Mouse (Mus musculus): ENCODE data around the gene Dlgap3. TPM values are rescaled to one million over a fixed set of nuclear protein-coding genes. Genes with fewer than 3 reads are reported as not detected.

Gene Dlgap3
- polyA plus RNA-seq, 1 experiment from 2014 or later = not detected

GRCm38 (mm10) chr4:127243953-127244352 is 74.9 kb downstream of the Dlgap3 start:
- WGBS (ENCODE audit: missing documents) = 1% methylated on average over 26 of the region's 26 CpGs
- H3K36me3 ChIP-seq (ENCODE audit: inconsistent target) = peaks cover 15% of the 10 kb centered on the region
- peak overlapping the region; percentile 42 for H3K27ac ChIP-seq
- peak overlapping the region; percentile 93 for H3K4me3 ChIP-seq (ENCODE audit: inconsistent target)
- H3K79me2 ChIP-seq (ENCODE audit: inconsistent target) = peaks cover 30% of the 10 kb centered on the region

GRCm38 (mm10) chr4:127249701-127250349 is 80.8 kb downstream of the Dlgap3 start:
- Histone ChIP-seq H3K27ac (no peak overlapping the region), H3K79me2 (ENCODE audit: inconsistent target) (peaks cover 20% of the 10 kb centered on the region; the same call in 1 of the 2 replicates), H3K4me3 (ENCODE audit: inconsistent target) (no peak overlapping the region), H3K36me3 (ENCODE audit: inconsistent target) (peaks cover 15% of the 10 kb centered on the region)
- whole genome bisulfite sequencing (ENCODE audit: missing documents) = 0% methylated on average over 5 of the region's 5 CpGs

- Histone ChIP-seq H3K36me3 (ENCODE audit: inconsistent target) (peaks cover 13% of the 10 kb centered on the region), H3K79me2 (ENCODE audit: inconsistent target) (no peaks in the 10 kb centered on the region), H3K27ac (no peak overlapping the region), H3K4me3 (ENCODE audit: inconsistent target) (no peak overlapping the region)
- WGBS (ENCODE audit: missing documents) = 35% methylated on average over 22 of the region's 22 CpGs
Measured at GRCm38 (mm10) chr4:127251963-127252585, 83.1 kb downstream of the Dlgap3 start.

- H3K27ac ChIP-seq = no peak overlapping the region
- H3K4me3 ChIP-seq (ENCODE audit: inconsistent target) = no peak overlapping the region
- H3K79me2 ChIP-seq (ENCODE audit: inconsistent target) = no peaks in the 10 kb centered on the region
- no peaks in the 10 kb centered on the region for H3K36me3 ChIP-seq (ENCODE audit: inconsistent target)
- WGBS (ENCODE audit: missing documents) = 16% methylated on average over 5 of the region's 5 CpGs
Measured at GRCm38 (mm10) chr4:127256739-127257138, 87.7 kb downstream of the Dlgap3 start.

GRCm38 (mm10) chr4:127258186-127258897 is 89.3 kb downstream of the Dlgap3 start:
- 66% methylated on average over 12 of the region's 12 CpGs for WGBS (ENCODE audit: missing documents)
- Histone ChIP-seq H3K36me3 (ENCODE audit: inconsistent target) (no peaks in the 10 kb centered on the region), H3K79me2 (ENCODE audit: inconsistent target) (no peaks in the 10 kb centered on the region), H3K4me3 (ENCODE audit: inconsistent target) (no peak overlapping the region), H3K27ac (no peak overlapping the region)

GRCm38 (mm10) chr4:127261601-127262000 is 92.6 kb downstream of the Dlgap3 start:
- Histone ChIP-seq H3K79me2 (ENCODE audit: inconsistent target) (no peaks in the 10 kb centered on the region), H3K4me3 (ENCODE audit: inconsistent target) (no peak overlapping the region), H3K27ac (no peak overlapping the region), H3K36me3 (ENCODE audit: inconsistent target) (no peaks in the 10 kb centered on the region)
- 94% methylated on average over 14 of the region's 14 CpGs for WGBS (ENCODE audit: missing documents)

- 53% methylated on average over 19 of the region's 19 CpGs for WGBS (ENCODE audit: missing documents)
- H3K36me3 ChIP-seq (ENCODE audit: inconsistent target) = no peaks in the 10 kb centered on the region
- H3K4me3 ChIP-seq (ENCODE audit: inconsistent target) = no peak overlapping the region
- no peaks in the 10 kb centered on the region for H3K79me2 ChIP-seq (ENCODE audit: inconsistent target)
- no peak overlapping the region for H3K27ac ChIP-seq
Measured at GRCm38 (mm10) chr4:127263438-127264182, 94.6 kb downstream of the Dlgap3 start.

- H3K79me2 ChIP-seq (ENCODE audit: inconsistent target) = no peaks in the 10 kb centered on the region
- 57% methylated on average over 5 of the region's 5 CpGs for WGBS (ENCODE audit: missing documents)
- H3K36me3 ChIP-seq (ENCODE audit: inconsistent target) = no peaks in the 10 kb centered on the region
- no peak overlapping the region for H3K27ac ChIP-seq
- H3K4me3 ChIP-seq (ENCODE audit: inconsistent target) = no peak overlapping the region
Measured at GRCm38 (mm10) chr4:127264183-127264554, 95.2 kb downstream of the Dlgap3 start.

- 56% methylated on average over 9 of the region's 9 CpGs for WGBS (ENCODE audit: missing documents)
- Histone ChIP-seq H3K36me3 (ENCODE audit: inconsistent target) (no peaks in the 10 kb centered on the region), H3K27ac (no peak overlapping the region), H3K4me3 (ENCODE audit: inconsistent target) (no peak overlapping the region), H3K79me2 (ENCODE audit: inconsistent target) (no peaks in the 10 kb centered on the region)
Measured at GRCm38 (mm10) chr4:127278451-127279001, 109.5 kb downstream of the Dlgap3 start.

- Histone ChIP-seq H3K79me2 (ENCODE audit: inconsistent target) (no peaks in the 10 kb centered on the region), H3K36me3 (ENCODE audit: inconsistent target) (no peaks in the 10 kb centered on the region), H3K4me3 (ENCODE audit: inconsistent target) (no peak overlapping the region), H3K27ac (no peak overlapping the region)
- WGBS (ENCODE audit: missing documents) = 83% methylated on average over 9 of the region's 9 CpGs
Measured at GRCm38 (mm10) chr4:127279241-127279640, 110.2 kb downstream of the Dlgap3 start.

Other genes starting within 250 kb of the Dlgap3 start
- gene Zmym4, start 201.1 kb upstream of the Dlgap3 start, polyA plus RNA-seq (2018) = 9.4 to 15.1 TPM (median 14.7 TPM) in 3 replicates
- 107 to 312 TPM (median 142 TPM) in 3 replicates for gene Sfpq, start 147.9 kb upstream of the Dlgap3 start, polyA plus RNA-seq (2018)
- 4.2 to 5.6 TPM (median 4.4 TPM) in 3 replicates for gene Zmym1, start 108.1 kb upstream of the Dlgap3 start, polyA plus RNA-seq (2018)
- gene Zmym6, start 91.8 kb upstream of the Dlgap3 start, polyA plus RNA-seq (2018) = 7.1 to 12.6 TPM (median 10.1 TPM) in 3 replicates
- 16.5 to 26.8 TPM (median 18.8 TPM) in 3 replicates for gene Tmem35b, start 45.5 kb upstream of the Dlgap3 start, polyA plus RNA-seq (2018)
- gene Smim12, start 74.6 kb downstream of the Dlgap3 start, polyA plus RNA-seq (2018) = 26.3 to 43.2 TPM (median 41.8 TPM) in 3 replicates
- not detected in 3 replicates for gene Gja4, start 144.8 kb downstream of the Dlgap3 start, polyA plus RNA-seq (2018)
- not detected in 3 replicates for gene Gjb3, start 161.6 kb downstream of the Dlgap3 start, polyA plus RNA-seq (2018)
- not detected in 3 replicates for gene Gjb4, start 184.9 kb downstream of the Dlgap3 start, polyA plus RNA-seq (2018)
- not detected in 3 replicates for gene Gjb5, start 189.0 kb downstream of the Dlgap3 start, polyA plus RNA-seq (2018)